Mouse (Mus musculus) right cerebral cortex, postnatal 14 days (tissue): ENCODE measurements around the gene Iqck.

Source experiments
- DNase-seq: peaks from one replicate; pipeline ENCODE4 v3.0.0; 2022

The Iqck gene

GRCm38 (mm10) chr7:118991341-118991884 is 135.9 kb downstream of the Iqck start:
- no peak for DNase-seq

- DNase-seq: no peak
Observed at GRCm38 (mm10) chr7:118992080-118992560, 136.6 kb downstream of the Iqck start.

- no peak for DNase-seq
Observed at GRCm38 (mm10) chr7:118992623-118993405, 137.3 kb downstream of the Iqck start.

- DNase-seq: no peak
Observed at GRCm38 (mm10) chr7:118993597-118994230, 138.2 kb downstream of the Iqck start.

GRCm38 (mm10) chr7:118994231-118994842 is 138.8 kb downstream of the Iqck start:
- no peak for DNase-seq

GRCm38 (mm10) chr7:118995007-118995406 is 139.5 kb downstream of the Iqck start, which contains the start of gene Gprc5b:
TSS of gene Gprc5b (minus strand) at chr7:118995211.
- DNase-seq: peak; percentile 76

- DNase-seq: no peak
Observed at GRCm38 (mm10) chr7:118995671-118996070, 140.1 kb downstream of the Iqck start.

- peak; percentile 81 for DNase-seq
Observed at GRCm38 (mm10) chr7:118996137-118996837, 140.7 kb downstream of the Iqck start.

- no peak for DNase-seq
Observed at GRCm38 (mm10) chr7:118999857-119000256, 144.3 kb downstream of the Iqck start.

- DNase-seq: no peak
Observed at GRCm38 (mm10) chr7:119001965-119002364, 146.4 kb downstream of the Iqck start.

- no peak for DNase-seq
Observed at GRCm38 (mm10) chr7:119002501-119002900, 146.9 kb downstream of the Iqck start.

- DNase-seq: peak; percentile 80
Observed at GRCm38 (mm10) chr7:119010854-119011529, 155.4 kb downstream of the Iqck start.

GRCm38 (mm10) chr7:119015736-119016135 is 160.2 kb downstream of the Iqck start:
- DNase-seq: peak; percentile 53

- DNase-seq: peak; percentile 70
Observed at GRCm38 (mm10) chr7:119019537-119019936, 164.0 kb downstream of the Iqck start.
